Mouse (Mus musculus) lung, adult 2 months (tissue): Measurements from ENCODE around the gene Alg12.

Experiments
- CTCF ChIP-seq: fragments of 200-500 bp; IDR thresholded peaks from 2 replicates; pipeline ENCODE4 v1.5.1; 2011; ENCODE audit warnings: mild to moderate bottlenecking, low read length, control low read depth; ENCODE audit not compliant: insufficient read depth
- POLR2A ChIP-seq: fragments of 200-500 bp; IDR thresholded peaks from 2 replicates; pipeline ENCODE4 v1.6.1; 2011; ENCODE audit warnings: low read depth, mild to moderate bottlenecking, control low read depth, low read length, borderline replicate concordance; ENCODE audit errors: extremely low read depth

- TF ChIP-seq CTCF, result no peak
- TF ChIP-seq POLR2A, result no peak
Observed at GRCm38 (mm10) chr15:88832536-88832935, 13.4 kb upstream of the Alg12 start.
